Mouse (Mus musculus) liver, postnatal 0 days (tissue): Measurements from ENCODE around the gene Pcp4.

Source experiments
- CTCF ChIP-seq: sonication (generic); IDR thresholded peaks from 2 replicates; pipeline ENCODE4 v1.5.1; 2016; ENCODE audit warnings: antibody characterized with exemption, low read depth
- EP300 ChIP-seq: IDR thresholded peaks from 2 replicates; pipeline ENCODE4 v1.6.1; 2016; ENCODE audit warnings: antibody characterized with exemption, low read depth, mild to moderate bottlenecking

GRCm38 (mm10) chr16:96488038-96488437, 20.6 kb downstream of the Pcp4 start:
- TF ChIP-seq CTCF: no peak
- no peak for TF ChIP-seq EP300
